Mouse (Mus musculus) bone marrow, adult 2 months (tissue): ENCODE measurements around the gene Ankdd1b.

ENCODE experiments used
- CTCF ChIP-seq: fragments of 200-500 bp; IDR thresholded peaks from 2 replicates; pipeline ENCODE4 v1.5.1; 2011; ENCODE audit warnings: low read length, control low read depth; ENCODE audit not compliant: control insufficient read depth, insufficient read depth
- POLR2A ChIP-seq: fragments of 200-500 bp; IDR thresholded peaks from 2 replicates; pipeline ENCODE4 v1.6.1; 2011; ENCODE audit warnings: low read depth, mild to moderate bottlenecking, control low read depth, low read length, borderline replicate concordance; ENCODE audit not compliant: control insufficient read depth

DNA sequence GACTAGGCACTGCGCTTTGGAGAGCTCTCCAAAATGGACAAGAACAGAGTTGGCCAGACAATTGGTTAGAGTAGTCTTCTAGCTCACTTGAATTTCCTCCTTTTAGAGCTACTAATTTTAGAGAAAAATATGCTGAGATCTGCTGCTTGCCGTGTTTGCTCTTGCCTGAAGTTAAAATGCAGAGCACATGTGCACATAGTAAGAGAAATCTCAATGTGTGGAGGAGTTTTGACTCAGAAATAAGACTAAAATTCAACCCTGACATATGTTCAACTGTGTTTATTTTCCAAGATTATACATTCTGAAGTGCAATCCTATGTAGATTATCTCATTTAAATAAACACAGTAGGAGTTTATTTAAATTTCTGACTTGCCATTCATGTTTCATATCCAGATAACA lies 65.5 kb downstream of the Ankdd1b start:
- TF ChIP-seq CTCF (no peak), POLR2A (no peak)
